Mouse (Mus musculus) kidney, adult 18-20 months (tissue): ENCODE results near the gene Ubqln4.
"Not testable (repeated sequence)": the region's sequence is repeated elsewhere in the genome, so short reads cannot be mapped to it uniquely, and the experiment has no call there.

Experiments
- DNase-seq: peaks from one replicate; pipeline ENCODE4 v3.0.0; 2021

Gene Ubqln4

GRCm38 (mm10) chr3:88568615-88569014, 15.1 kb downstream of the Ubqln4 start:
- no peak for DNase-seq

GRCm38 (mm10) chr3:88569093-88569492, 15.5 kb downstream of the Ubqln4 start:
- no peak for DNase-seq

- no peak for DNase-seq
Measured at GRCm38 (mm10) chr3:88569694-88570093, 16.1 kb downstream of the Ubqln4 start.

GRCm38 (mm10) chr3:88570341-88570740, 16.8 kb downstream of the Ubqln4 start:
- DNase-seq = no peak

- DNase-seq = no peak
Measured at GRCm38 (mm10) chr3:88571856-88572255, 18.3 kb downstream of the Ubqln4 start.

GRCm38 (mm10) chr3:88572835-88573234, 19.3 kb downstream of the Ubqln4 start:
- DNase-seq = no peak

GRCm38 (mm10) chr3:88573810-88574209, 20.3 kb downstream of the Ubqln4 start:
- DNase-seq = no peak

GRCm38 (mm10) chr3:88575540-88575939, 22.0 kb downstream of the Ubqln4 start, which contains the start of gene Ssr2:
Gene Ssr2 (plus strand): TSS chr3:88575876.
- DNase-seq = no peak

- DNase-seq = not testable (repeated sequence)
Measured at GRCm38 (mm10) chr3:88577846-88578245, 24.3 kb downstream of the Ubqln4 start.

GRCm38 (mm10) chr3:88578498-88579424, 25.2 kb downstream of the Ubqln4 start:
- no peak for DNase-seq

- peak; percentile 80 for DNase-seq
Measured at GRCm38 (mm10) chr3:88579454-88580117, 26.0 kb downstream of the Ubqln4 start.

- DNase-seq = no peak
Measured at GRCm38 (mm10) chr3:88585769-88586168, 32.2 kb downstream of the Ubqln4 start.

- DNase-seq = no peak
Measured at GRCm38 (mm10) chr3:88586640-88587039, 33.1 kb downstream of the Ubqln4 start.

- no peak for DNase-seq
Measured at GRCm38 (mm10) chr3:88590246-88590645, 36.7 kb downstream of the Ubqln4 start.

GRCm38 (mm10) chr3:88591044-88591443, 37.5 kb downstream of the Ubqln4 start:
- DNase-seq = no peak

GRCm38 (mm10) chr3:88591950-88592731, 38.6 kb downstream of the Ubqln4 start:
- DNase-seq = peak; percentile 65

- DNase-seq = peak; percentile 21
Measured at GRCm38 (mm10) chr3:88592942-88593576, 39.5 kb downstream of the Ubqln4 start.

- DNase-seq = peak; percentile 35
Measured at GRCm38 (mm10) chr3:88593893-88594580, 40.5 kb downstream of the Ubqln4 start.

- not testable (repeated sequence) for DNase-seq
Measured at GRCm38 (mm10) chr3:88596547-88596946, 43.0 kb downstream of the Ubqln4 start.

- no peak for DNase-seq
Measured at GRCm38 (mm10) chr3:88602466-88602865, 48.9 kb downstream of the Ubqln4 start.

GRCm38 (mm10) chr3:88603714-88604161, 50.2 kb downstream of the Ubqln4 start:
- DNase-seq = peak; percentile 88

- DNase-seq = no peak
Measured at GRCm38 (mm10) chr3:88604863-88605262, 51.3 kb downstream of the Ubqln4 start.
